Mouse (Mus musculus) neural tube, embryonic 14.5 days (tissue): Measurements from ENCODE around the gene Grk3. TPM values are rescaled to one million over a fixed set of nuclear protein-coding genes. Genes with fewer than 3 reads are reported as not detected.

Source experiments
- ATAC-seq: fragments of 200-750 bp; cut with Nextera tagmentation; 2 replicates; pipeline ENCODE4 v1.8.0; 2017; ENCODE audit warnings: low read depth, mild to moderate bottlenecking, moderate TSS enrichment, moderate library complexity
- H3K27ac ChIP-seq: fragments of 300-500 bp; sonication (generic); 2 replicates; pipeline ENCODE4 v1.5.1; 2014; ENCODE audit warnings: low read depth, mild to moderate bottlenecking, control low read depth, low read length, moderate library complexity, mixed read lengths
- H3K27me3 ChIP-seq: fragments of 300-500 bp; sonication (generic); 2 replicates; pipeline ENCODE4 v1.6.1; 2014; ENCODE audit warnings: low read length; ENCODE audit not compliant: control insufficient read depth, insufficient read depth
- H3K36me3 ChIP-seq: fragments of 300-500 bp; sonication (generic); 2 replicates; pipeline ENCODE4 v1.6.1; 2014; ENCODE audit warnings: low read length, mixed read lengths; ENCODE audit not compliant: control insufficient read depth, insufficient read depth
- H3K4me1 ChIP-seq: fragments of 300-500 bp; sonication (generic); 2 replicates; pipeline ENCODE4 v1.6.1; 2014; ENCODE audit warnings: low read length; ENCODE audit not compliant: control insufficient read depth, insufficient read depth
- H3K4me2 ChIP-seq: fragments of 300-500 bp; sonication (generic); 2 replicates; pipeline ENCODE4 v1.6.1; 2014; ENCODE audit warnings: mild to moderate bottlenecking, low read depth, low read length, control low read depth
- H3K4me3 ChIP-seq: fragments of 300-500 bp; sonication (generic); 2 replicates; pipeline ENCODE4 v1.5.1; 2014; ENCODE audit warnings: low read depth, low read length, control low read depth, mixed read lengths
- H3K9ac ChIP-seq: fragments of 300-500 bp; sonication (generic); replicated peaks from 2 replicates; pipeline ENCODE4 v1.6.1; 2014; ENCODE audit warnings: low read depth, mild to moderate bottlenecking, control low read depth, low read length, mixed read lengths
- H3K9me3 ChIP-seq: fragments of 300-500 bp; sonication (generic); 2 replicates; pipeline ENCODE4 v1.6.1; 2016; ENCODE audit warnings: low read length; ENCODE audit not compliant: control insufficient read depth
- WGBS: fragments of 180-500 bp; shearing (Covaris S2); extraction: QIAGEN DNeasy Blood & Tissue Kit; methylation state at CpG from one replicate; pipeline ENCODE4 v1.1.7; 2014; 5-methylcytosine and 5-hydroxymethylcytosine counted together
- polyA plus RNA-seq: library from polyadenylated mRNA; unstranded; fragments of >200 nt; fragmentation: Nextera tagmentation; extraction: Ambion mirVana; gene quantifications from 2 replicates; pipeline ENCODE4 v1.2.1, GENCODE M21; 2014

Grk3 gene
- polyA plus RNA-seq, 1 experiment from 2014 or later, result 26.6 TPM

DNA sequence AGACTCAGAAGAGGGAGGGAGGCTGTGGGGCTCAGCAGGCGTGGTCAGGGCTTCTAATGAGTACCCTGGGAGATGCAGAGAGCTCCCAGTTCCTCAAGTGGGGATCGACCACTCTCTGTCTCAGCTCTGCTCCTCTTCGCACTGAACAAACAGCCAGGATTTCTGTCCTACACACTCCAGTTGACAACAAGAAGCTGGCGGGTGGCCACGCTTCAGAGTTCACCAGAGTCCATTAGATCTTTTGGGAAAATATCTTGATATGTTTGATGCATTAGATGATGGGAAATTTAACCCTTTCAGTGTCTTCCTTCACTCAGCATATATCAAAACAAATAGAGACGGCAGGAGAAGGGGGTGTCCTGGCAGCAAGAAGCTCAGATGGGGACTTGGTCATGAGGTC, 53.4 kb downstream of the Grk3 start:
- no peaks in the 10 kb centered on the region for H3K27me3 ChIP-seq
- H3K4me1 ChIP-seq, result 0 out of 2 replicates have a peak, but pooled peaks cover 4% of the 10 kb centered on the region
- no peak overlapping the region for H3K4me3 ChIP-seq
- no peak overlapping the region for H3K9ac ChIP-seq
- 74% methylated on average over 6 of the region's 6 CpGs for WGBS
- no peaks in the 10 kb centered on the region for H3K9me3 ChIP-seq
- ATAC-seq, result no peak
- no peak overlapping the region for H3K27ac ChIP-seq
- H3K4me2 ChIP-seq, result no peak overlapping the region
- H3K36me3 ChIP-seq, result no peaks in the 10 kb centered on the region

- H3K4me1 ChIP-seq, result 0 out of 2 replicates have a peak, but pooled peaks cover 4% of the 10 kb centered on the region
- no peak overlapping the region for H3K9ac ChIP-seq
- no peak overlapping the region for H3K27ac ChIP-seq
- WGBS, result 39% methylated on average over 3 of the region's 3 CpGs
- H3K4me2 ChIP-seq, result no peak overlapping the region
- no peak overlapping the region for H3K4me3 ChIP-seq
- no peaks in the 10 kb centered on the region for H3K9me3 ChIP-seq
- H3K36me3 ChIP-seq, result no peaks in the 10 kb centered on the region
- ATAC-seq, result no peak
- no peaks in the 10 kb centered on the region for H3K27me3 ChIP-seq
These were observed 54.7 kb downstream of the Grk3 start for GRCm38 (mm10) chr5:112960911-112961310.

DNA sequence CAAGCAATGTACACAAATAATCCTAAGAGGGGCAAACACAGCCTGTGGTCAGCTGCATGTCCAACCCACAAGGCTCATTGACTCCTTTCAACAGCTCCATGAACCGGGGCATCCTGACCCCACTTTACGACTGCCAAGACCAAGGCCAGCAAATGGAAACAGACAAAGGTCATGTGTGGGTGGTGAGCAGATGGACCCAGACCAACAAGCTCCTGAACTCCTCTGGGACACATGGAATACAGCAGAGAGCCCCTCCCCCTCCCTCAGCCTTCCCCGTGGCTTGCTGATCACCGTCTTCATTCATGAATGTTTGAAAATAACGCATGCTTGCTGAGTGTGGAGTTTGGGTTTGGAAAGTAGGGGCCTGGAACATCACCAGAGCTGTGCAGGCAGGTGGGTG, 57.3 kb downstream of the Grk3 start:
- no peak for ATAC-seq
- H3K9me3 ChIP-seq, result no peaks in the 10 kb centered on the region
- no peak overlapping the region for H3K4me2 ChIP-seq
- no peak overlapping the region for H3K27ac ChIP-seq
- no peak overlapping the region for H3K4me3 ChIP-seq
- H3K27me3 ChIP-seq, result no peaks in the 10 kb centered on the region
- no peaks in the 10 kb centered on the region for H3K4me1 ChIP-seq
- no peak overlapping the region for H3K9ac ChIP-seq
- 34% methylated on average over 5 of the region's 5 CpGs for WGBS
- H3K36me3 ChIP-seq, result no peaks in the 10 kb centered on the region

GRCm38 (mm10) chr5:112956841-112957240, 58.8 kb downstream of the Grk3 start:
- no peak overlapping the region for H3K9ac ChIP-seq
- no peak overlapping the region for H3K4me3 ChIP-seq
- no peaks in the 10 kb centered on the region for H3K9me3 ChIP-seq
- no peaks in the 10 kb centered on the region for H3K27me3 ChIP-seq
- ATAC-seq, result no peak
- no peak overlapping the region for H3K4me2 ChIP-seq
- WGBS, result 81% methylated on average over 12 of the region's 12 CpGs
- H3K4me1 ChIP-seq, result no peaks in the 10 kb centered on the region
- no peaks in the 10 kb centered on the region for H3K36me3 ChIP-seq
- H3K27ac ChIP-seq, result no peak overlapping the region

DNA sequence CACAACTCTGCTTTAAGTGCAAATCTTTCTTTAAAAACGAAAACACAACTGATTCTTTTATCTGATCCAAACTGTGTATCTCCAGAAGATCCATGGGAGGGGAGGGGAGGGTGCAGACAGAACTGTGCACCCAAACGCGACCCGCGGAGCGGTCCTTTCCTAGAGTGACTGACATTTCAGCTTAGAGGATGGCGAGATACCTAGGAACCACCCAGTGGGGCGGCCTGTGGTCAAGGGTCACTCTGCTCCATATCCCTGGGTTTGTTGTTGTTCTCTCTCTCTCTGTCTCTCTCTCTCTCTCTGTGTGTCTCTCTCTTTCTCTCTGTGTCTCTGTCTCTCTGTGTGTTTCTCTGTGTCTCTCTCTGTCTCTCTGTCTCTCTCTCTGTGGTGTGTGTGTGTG, 59.2 kb downstream of the Grk3 start:
- H3K9ac ChIP-seq, result no peak overlapping the region
- 89% methylated on average over 8 of the region's 8 CpGs for WGBS
- no peaks in the 10 kb centered on the region for H3K4me1 ChIP-seq
- H3K27me3 ChIP-seq, result no peaks in the 10 kb centered on the region
- H3K36me3 ChIP-seq, result no peaks in the 10 kb centered on the region
- H3K27ac ChIP-seq, result no peak overlapping the region
- no peaks in the 10 kb centered on the region for H3K9me3 ChIP-seq
- H3K4me3 ChIP-seq, result no peak overlapping the region
- no peak overlapping the region for H3K4me2 ChIP-seq
- ATAC-seq, result no peak

DNA sequence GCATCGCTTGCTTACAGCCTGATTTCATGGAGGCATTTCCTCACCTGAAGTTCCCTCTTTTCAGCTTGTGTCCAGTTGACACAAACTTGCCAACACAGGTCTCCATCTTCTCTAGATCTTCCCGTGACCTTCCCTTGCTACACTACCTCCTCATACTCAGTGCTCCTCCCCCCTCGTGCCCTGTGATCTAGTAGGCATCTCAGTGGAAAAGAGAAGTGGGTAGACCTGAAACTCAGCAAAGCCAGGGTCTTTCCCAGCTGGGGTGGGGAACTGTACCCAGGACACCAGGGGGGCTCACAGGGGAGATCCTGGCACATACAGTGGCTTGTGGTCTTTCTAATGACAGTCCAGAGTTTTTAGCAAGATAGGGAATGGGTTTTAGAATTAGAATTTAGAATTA, 64.7 kb downstream of the Grk3 start:
- Histone ChIP-seq H3K27me3 (no peaks in the 10 kb centered on the region), H3K27ac (no peak overlapping the region), H3K9ac (no peak overlapping the region), H3K4me3 (no peak overlapping the region), H3K9me3 (no peaks in the 10 kb centered on the region), H3K4me1 (no peaks in the 10 kb centered on the region), H3K36me3 (no peaks in the 10 kb centered on the region), H3K4me2 (no peak overlapping the region)
- WGBS, result 94% methylated on average over 3 of the region's 3 CpGs
- no peak for ATAC-seq

DNA sequence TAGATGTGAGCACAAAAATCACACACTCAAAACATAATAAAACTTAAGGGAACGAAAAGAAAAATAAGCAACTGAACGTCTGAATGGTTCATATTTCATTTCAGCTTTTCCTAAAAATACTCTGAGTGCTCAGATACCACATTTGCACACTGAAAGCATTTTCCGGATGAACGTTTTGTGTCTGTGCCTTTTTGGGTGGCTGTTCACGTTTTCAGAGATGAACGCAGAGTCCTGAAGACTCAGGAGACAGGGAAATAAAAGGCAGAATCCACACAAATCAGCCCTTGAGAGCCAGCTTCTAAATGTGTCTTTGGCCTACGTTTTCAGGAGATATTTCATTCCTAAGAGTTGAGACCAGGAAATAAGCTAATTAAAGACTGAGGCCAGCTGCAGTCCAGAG, 69.7 kb downstream of the Grk3 start:
- Histone ChIP-seq H3K9ac (no peak overlapping the region), H3K4me2 (no peak overlapping the region), H3K27me3 (no peaks in the 10 kb centered on the region), H3K4me3 (no peak overlapping the region), H3K9me3 (no peaks in the 10 kb centered on the region), H3K36me3 (peaks cover 3% of the 10 kb centered on the region; the same call in 1 of the 2 replicates), H3K27ac (no peak overlapping the region), H3K4me1 (no peaks in the 10 kb centered on the region)
- WGBS, result 75% methylated on average over 7 of the region's 7 CpGs
- ATAC-seq, result no peak

GRCm38 (mm10) chr5:112942244-112942643, 73.3 kb downstream of the Grk3 start:
- H3K9me3 ChIP-seq, result no peaks in the 10 kb centered on the region
- no peak for ATAC-seq
- H3K9ac ChIP-seq, result no peak overlapping the region
- H3K4me1 ChIP-seq, result no peaks in the 10 kb centered on the region
- no peaks in the 10 kb centered on the region for H3K27me3 ChIP-seq
- H3K4me3 ChIP-seq, result no peak overlapping the region
- 33% methylated on average over 7 of the region's 7 CpGs for WGBS
- no peak overlapping the region for H3K27ac ChIP-seq
- peaks cover 3% of the 10 kb centered on the region; the same call in 1 of the 2 replicates for H3K36me3 ChIP-seq
- H3K4me2 ChIP-seq, result no peak overlapping the region

- ATAC-seq, result no peak
- H3K4me2 ChIP-seq, result no peak overlapping the region
- H3K4me3 ChIP-seq, result no peak overlapping the region
- no peaks in the 10 kb centered on the region for H3K4me1 ChIP-seq
- WGBS, result 93% methylated on average over 12 of the region's 12 CpGs
- no peak overlapping the region for H3K27ac ChIP-seq
- H3K9me3 ChIP-seq, result no peaks in the 10 kb centered on the region
- no peak overlapping the region for H3K9ac ChIP-seq
- no peaks in the 10 kb centered on the region for H3K27me3 ChIP-seq
- H3K36me3 ChIP-seq, result peaks cover 3% of the 10 kb centered on the region; the same call in 1 of the 2 replicates
These were observed 74.6 kb downstream of the Grk3 start for GRCm38 (mm10) chr5:112941001-112941400.
